Mouse (Mus musculus) urinary bladder, postnatal 36 days (tissue): ENCODE measurements at regions not wholly inside any gene's neighbourhood (a gene's known extent, or its start where the extent isn't known, plus 50 kb on each side); places are given as distances from the start of the nearest gene placed in this dataset.
"Not testable (repeated sequence)": the region's sequence is repeated elsewhere in the genome, so short reads cannot be mapped to it uniquely, and the experiment has no call there.

Experiments
- DNase-seq, 2 experiments: peaks; one replicate each; pipeline ENCODE4 v3.0.0; 2022; ENCODE audit warnings: low spot score in 2 of 2, mixed read lengths in 1 of 2

- DNase-seq, result no peak
These were observed 87.7 kb downstream of the Rhob start for GRCm38 (mm10) chr12:8412125-8412524.

- DNase-seq, result no peak
These were observed 89.1 kb downstream of the Rhob start for GRCm38 (mm10) chr12:8410410-8411341.

- no peak for DNase-seq
These were observed 88.9 kb downstream of the Hs1bp3 start for GRCm38 (mm10) chr12:8402084-8402483.

GRCm38 (mm10) chr12:8401376-8401775 lies 88.1 kb downstream of the Hs1bp3 start:
- no peak for DNase-seq

GRCm38 (mm10) chr12:8400345-8401130 lies 87.3 kb downstream of the Hs1bp3 start:
- no peak for DNase-seq

GRCm38 (mm10) chr12:8398852-8399251 lies 85.6 kb downstream of the Hs1bp3 start:
- no peak for DNase-seq

- not testable (repeated sequence) for DNase-seq
These were observed 83.2 kb downstream of the Hs1bp3 start for GRCm38 (mm10) chr12:8396408-8396807.

GRCm38 (mm10) chr12:8394894-8395297 lies 81.7 kb downstream of the Hs1bp3 start:
- no peak for DNase-seq

- no peak for DNase-seq
These were observed 80.7 kb downstream of the Hs1bp3 start for GRCm38 (mm10) chr12:8393976-8394375.
